Mouse (Mus musculus) megakaryocyte, embryonic 14.5 days (primary cell): ENCODE measurements around the gene Cacnb2.

ENCODE experiments used
- FLI1 ChIP-seq: IDR thresholded peaks from 2 replicates; pipeline ENCODE4 v1.6.1; 2012; ENCODE audit warnings: low read length, inconsistent platforms, mixed read lengths
- GATA1 ChIP-seq: IDR thresholded peaks from 3 replicates; pipeline ENCODE4 v1.6.1; 2012; ENCODE audit warnings: mixed read lengths, low read length, inconsistent platforms, borderline replicate concordance

- TF ChIP-seq GATA1 (no peak), FLI1 (no peak)
These were observed 38.2 kb downstream of the Cacnb2 start for GRCm38 (mm10) chr2:14641040-14641439.
